10 mouse cellular contexts compared by ENCODE assay signal in the genomic region with DNA sequence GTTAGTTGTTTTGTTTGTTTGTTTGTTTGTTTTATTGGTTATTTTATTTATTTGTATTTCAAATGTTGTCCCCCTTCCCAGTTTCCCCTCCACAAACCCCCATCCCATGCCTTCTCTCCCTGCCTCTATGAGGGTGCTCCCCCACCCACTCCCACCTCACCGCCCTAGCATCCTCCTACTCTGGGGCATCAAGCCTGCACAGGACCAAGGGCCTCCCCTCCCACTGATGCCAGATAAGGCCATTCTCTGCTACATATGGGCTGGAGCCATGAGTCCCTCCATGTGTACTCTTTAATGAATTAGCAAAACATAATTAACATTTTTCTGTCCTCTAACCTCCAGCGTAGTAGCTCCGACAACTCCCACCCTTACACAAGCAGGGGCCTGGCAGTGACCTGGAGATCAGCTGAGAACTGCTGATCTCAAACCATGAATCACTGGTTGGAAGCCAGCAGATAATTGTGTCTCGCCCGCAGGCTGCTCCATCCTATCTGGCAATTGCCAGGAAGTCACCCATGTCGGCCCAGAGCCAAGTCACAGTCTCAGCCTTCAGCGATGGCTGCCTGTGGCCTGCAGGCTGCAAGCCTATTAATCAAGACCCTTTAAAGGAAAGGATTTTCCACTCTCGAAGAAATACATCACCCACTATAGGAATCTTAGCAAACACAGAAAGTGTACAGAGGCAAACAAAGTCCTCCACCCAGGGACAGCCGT.
DNase-seq lines count a peak whose midpoint lies in the region; ATAC-seq and TF ChIP-seq lines count a peak whose summit lies in the region.
"Had no signal": no experiment of that assay in that cellular context is flagged by ENCODE, and none has a peak within 500 bp of the region (broad histone marks: within the 10 kb centered on the region; RNA-seq: fewer than 3 reads in every experiment).

No protein-coding gene starts in this region.

- no peak overlapping the region for H3K4me3 ChIP-seq in hindbrain, embryonic 13.5 days
- no peak overlapping the region for H3K4me3 ChIP-seq in hindbrain, embryonic 10.5 days
- H3K4me3 ChIP-seq in hindbrain, postnatal 0 days (ENCODE audit: low read length): no peak overlapping the region
- H3K4me3 ChIP-seq: erythroblast, embryonic 14.5 days; midbrain, embryonic 12.5 days had no signal

- H3K4me1 ChIP-seq in hindbrain, embryonic 13.5 days (replicated peaks): peaks cover 16% of the 10 kb centered on the region
- peaks cover 11% of the 10 kb centered on the region; the same call in 1 of the 2 replicates for H3K4me1 ChIP-seq in hindbrain, embryonic 10.5 days (replicated peaks)
- H3K4me1 ChIP-seq in hindbrain, postnatal 0 days (ENCODE audit: insufficient read depth, low read length): 0 out of 2 replicates have a peak, but pooled peaks cover 19% of the 10 kb centered on the region

- peak overlapping the region; percentile 48 for H3K27ac ChIP-seq in hindbrain, embryonic 13.5 days
- no peak overlapping the region for H3K27ac ChIP-seq in hindbrain, embryonic 10.5 days
- H3K27ac ChIP-seq in hindbrain, postnatal 0 days: no peak overlapping the region
- H3K27ac ChIP-seq: midbrain, embryonic 12.5 days had no signal

- H3K9me3 ChIP-seq in hindbrain, embryonic 13.5 days: no peaks in the 10 kb centered on the region
- H3K9me3 ChIP-seq in hindbrain, embryonic 10.5 days: no peaks in the 10 kb centered on the region
- H3K9me3 ChIP-seq in hindbrain, postnatal 0 days (ENCODE audit: low read length): no peaks in the 10 kb centered on the region
- H3K9me3 ChIP-seq: midbrain, embryonic 12.5 days had no signal

- no peak for DNase-seq in hindbrain, embryonic 10.5 days (ENCODE audit: low spot score)
- DNase-seq in MN1 (ENCODE audit: low spot score): peak; percentile 78
- DNase-seq in cerebellum, postnatal 36 days: peak; percentile 52 to 68
- peak; percentile 74 for DNase-seq in hindbrain, postnatal 0 days (ENCODE audit: low spot score)
- DNase-seq in layer of hippocampus, postnatal 14 days (ENCODE audit: low spot score in 2 of 2): no peak
- DNase-seq in thymus, postnatal 10 days (ENCODE audit: low spot score in 2 of 2): no peak
- no peak for DNase-seq in embryo, embryonic 9.5 days (ENCODE audit: extremely low spot score)

- no peaks in the 10 kb centered on the region for H3K36me3 ChIP-seq in hindbrain, embryonic 13.5 days
- no peaks in the 10 kb centered on the region for H3K36me3 ChIP-seq in hindbrain, embryonic 10.5 days
- no peaks in the 10 kb centered on the region for H3K36me3 ChIP-seq in hindbrain, postnatal 0 days (ENCODE audit: insufficient read depth, low read length)
- H3K36me3 ChIP-seq: midbrain, embryonic 12.5 days had no signal

- no peak for TF ChIP-seq CTCF in hindbrain, postnatal 0 days (IDR thresholded peaks at IDR 0.05; ENCODE audit: low read depth)

- WGBS in hindbrain, embryonic 13.5 days: 61% methylated on average over 9 of the region's 9 CpGs
- 88% methylated on average over 9 of the region's 9 CpGs for WGBS in hindbrain, embryonic 10.5 days
- WGBS in hindbrain, postnatal 0 days: 38% methylated on average over 9 of the region's 9 CpGs

- H3K9ac ChIP-seq in hindbrain, embryonic 13.5 days: no peak overlapping the region
- no peak overlapping the region for H3K9ac ChIP-seq in hindbrain, postnatal 0 days (replicated peaks; ENCODE audit: low read length)
- H3K9ac ChIP-seq: midbrain, embryonic 12.5 days had no signal

- ATAC-seq in hindbrain, embryonic 13.5 days (ENCODE audit: low FRiP score): peak; percentile 56; the same call in 1 of the 2 replicates
- ATAC-seq in hindbrain, postnatal 0 days: peak; percentile 64

- no peak overlapping the region for H3K4me2 ChIP-seq in hindbrain, embryonic 13.5 days
- no peak overlapping the region for H3K4me2 ChIP-seq in hindbrain, postnatal 0 days (ENCODE audit: low read depth, low read length)
- H3K4me2 ChIP-seq: midbrain, embryonic 12.5 days had no signal

- no peaks in the 10 kb centered on the region for H3K27me3 ChIP-seq in hindbrain, embryonic 13.5 days
- 0 out of 2 replicates have a peak, but pooled peaks cover 5% of the 10 kb centered on the region for H3K27me3 ChIP-seq in hindbrain, embryonic 10.5 days (ENCODE audit: insufficient read depth, poor library complexity, severe bottlenecking)
- no peaks in the 10 kb centered on the region for H3K27me3 ChIP-seq in hindbrain, postnatal 0 days (ENCODE audit: insufficient read depth, low read length)
- H3K27me3 ChIP-seq: midbrain, embryonic 12.5 days had no signal

Comparison
In these comparisons a context has a peak if more than half of its experiments do, and no peak if none do; other contexts are left out.
1. DNase-seq: peak in MN1 (single experiment), cerebellum, postnatal 36 days (2 of 2) and hindbrain, postnatal 0 days (single experiment); none in hindbrain, embryonic 10.5 days (single experiment), layer of hippocampus, postnatal 14 days (0 of 2), thymus, postnatal 10 days (0 of 2) and embryo, embryonic 9.5 days (single experiment).